Mouse (Mus musculus) mature B cell (primary cell): ENCODE measurements around the gene Hagh.

Experiments
- in situ Hi-C: fragments of 300-500 bp; cut with MboI; formaldehyde crosslinking; loops from 2 replicates; pipeline ENCODE4 v1.14.3; 2019

Gene Hagh

GRCm38 (mm10) chr17:24850065-24850772, 10.3 kb downstream of the Hagh start, which contains the start of gene Fahd1:
Gene Fahd1 (minus strand): TSS chr17:24850364.
- in situ Hi-C loops = no loop called here

DNA sequence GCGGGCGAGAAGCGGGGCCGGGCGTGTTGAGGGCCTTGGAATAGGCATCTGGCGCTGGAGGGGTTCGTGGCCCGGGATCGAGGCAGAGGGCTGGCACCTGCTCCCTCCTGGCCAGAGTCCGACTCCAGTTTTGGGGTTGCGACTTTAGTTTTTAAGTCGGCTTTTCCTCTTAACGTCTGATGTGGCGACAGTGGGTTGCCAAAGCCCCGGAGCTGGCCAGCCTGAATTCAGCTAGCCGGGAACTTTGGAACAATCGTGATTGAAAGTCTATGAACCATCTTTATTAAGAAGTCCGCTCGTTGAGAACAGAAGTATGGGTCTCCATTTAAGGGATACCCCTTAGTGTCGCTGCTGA, 10.8 kb downstream of the Hagh start:
- in situ Hi-C loops = no loop called here

DNA sequence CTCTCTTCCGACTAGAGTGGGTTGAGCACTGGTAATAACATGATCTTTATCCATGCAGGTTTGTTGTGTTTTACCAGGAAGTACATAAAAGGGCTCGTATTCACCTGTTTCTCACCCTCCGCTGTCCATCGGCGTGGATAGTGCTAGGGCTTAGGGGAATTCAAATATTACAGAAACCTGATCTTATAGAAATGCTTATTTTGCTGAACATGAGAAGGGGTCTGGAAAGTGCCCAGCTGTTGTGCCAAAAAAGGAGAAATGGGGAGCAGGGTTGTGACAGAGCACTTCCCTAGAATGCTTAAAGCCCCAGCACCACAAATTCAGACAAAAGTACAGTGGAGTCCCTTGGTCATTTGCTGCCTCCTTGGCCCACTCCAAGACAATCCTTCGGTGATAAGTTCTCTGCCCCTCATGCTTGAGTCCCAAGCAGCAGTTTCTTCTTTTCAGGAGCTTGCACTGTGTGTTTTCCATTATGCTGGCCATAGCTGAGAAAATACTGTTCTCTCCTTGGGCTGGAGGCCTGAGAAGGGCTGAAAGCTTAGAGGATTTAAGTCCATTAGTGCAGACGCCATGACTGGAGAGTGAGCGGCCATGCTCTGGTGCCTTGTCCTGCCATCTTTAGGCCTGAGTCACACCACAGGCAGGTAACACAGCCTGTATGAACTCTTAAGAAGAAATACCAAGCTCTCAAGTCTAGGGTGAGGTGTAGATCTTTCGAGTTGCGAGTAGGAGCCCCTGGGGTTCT, 11.6 kb downstream of the Hagh start:
- in situ Hi-C loops = no loop called here

DNA sequence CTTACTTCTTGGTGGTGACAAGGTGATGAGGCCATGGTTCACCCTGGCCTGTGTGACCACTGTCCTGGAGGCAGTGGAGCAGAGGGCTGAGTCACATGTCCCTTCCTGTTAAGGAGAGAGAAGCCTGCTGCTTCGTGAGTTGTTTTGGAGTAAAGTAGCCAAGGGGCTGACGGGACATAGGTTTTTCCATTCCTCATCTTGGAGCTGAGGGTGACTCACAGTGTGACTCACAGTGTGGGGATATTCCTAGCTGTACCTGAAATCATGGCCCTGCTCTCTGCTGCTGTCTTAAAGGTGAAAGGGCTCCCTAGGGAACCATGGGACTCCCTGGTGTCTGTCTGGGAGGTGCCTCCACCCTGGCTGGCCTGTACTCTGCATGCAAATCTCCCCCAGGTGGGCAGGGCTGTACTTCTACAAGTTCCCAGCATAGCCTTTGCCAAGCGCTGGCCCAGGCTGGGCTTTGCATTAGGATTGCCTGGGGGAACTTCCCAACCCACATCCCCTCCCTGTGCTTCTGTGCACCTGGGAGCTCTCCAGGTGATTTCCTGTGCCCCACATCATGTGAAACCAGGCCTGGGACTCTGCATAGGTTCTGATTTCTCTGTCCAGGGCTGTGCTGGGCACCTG, 16.0 kb downstream of the Hagh start:
- in situ Hi-C loops = no loop called here

DNA sequence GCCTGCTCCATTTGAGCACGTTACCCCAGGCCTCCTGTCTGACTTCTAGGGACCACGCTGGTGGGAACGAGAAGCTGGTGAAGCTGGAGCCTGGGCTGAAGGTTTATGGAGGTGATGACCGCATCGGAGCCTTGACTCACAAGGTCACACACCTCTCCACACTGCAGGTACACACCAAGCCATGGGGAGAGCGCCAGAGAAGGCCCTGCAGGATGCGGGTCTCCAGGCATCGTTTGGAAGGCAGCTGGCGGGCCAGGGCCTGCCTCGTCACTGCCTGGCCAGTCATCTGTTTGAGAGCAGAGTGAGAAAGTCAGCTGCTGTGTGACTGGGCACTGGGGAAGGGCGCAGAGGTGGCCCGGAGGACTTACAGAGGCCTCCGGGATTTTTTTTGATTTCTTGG, 16.6 kb downstream of the Hagh start:
- in situ Hi-C loops = no loop called here

- in situ Hi-C loops = no loop called here
Observed at GRCm38 (mm10) chr17:24857831-24858470, 18.0 kb downstream of the Hagh start.

- in situ Hi-C loops = no loop called here
Observed at GRCm38 (mm10) chr17:24858967-24859366, 19.0 kb downstream of the Hagh start.

GRCm38 (mm10) chr17:24860076-24860475, 20.1 kb downstream of the Hagh start:
- in situ Hi-C loops = no loop called here

DNA sequence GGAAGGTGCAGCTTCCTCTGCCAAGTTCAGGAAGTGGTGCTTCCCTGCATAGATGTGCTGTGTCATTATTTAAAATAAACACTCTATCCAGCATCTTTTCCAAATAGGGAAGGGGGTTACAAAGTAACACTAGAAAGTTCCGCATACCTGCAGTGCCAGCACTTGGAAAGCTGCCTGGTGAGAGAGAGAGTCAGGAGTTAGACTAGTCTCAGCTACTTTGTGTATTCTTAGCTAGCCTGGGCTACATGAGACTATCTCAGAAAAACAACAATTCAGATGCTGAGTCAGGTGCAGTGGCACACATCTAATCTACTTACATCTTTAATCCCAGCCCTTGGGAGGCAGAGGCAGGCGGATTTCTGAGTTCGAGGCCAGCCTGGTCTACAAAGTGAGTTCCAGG, 21.8 kb downstream of the Hagh start:
- in situ Hi-C loops = no loop called here

- in situ Hi-C loops = no loop called here
Observed at GRCm38 (mm10) chr17:24865776-24866175, 25.8 kb downstream of the Hagh start, which contains the start of gene Igfals. Gene Igfals (plus strand): TSS chr17:24865997.

DNA sequence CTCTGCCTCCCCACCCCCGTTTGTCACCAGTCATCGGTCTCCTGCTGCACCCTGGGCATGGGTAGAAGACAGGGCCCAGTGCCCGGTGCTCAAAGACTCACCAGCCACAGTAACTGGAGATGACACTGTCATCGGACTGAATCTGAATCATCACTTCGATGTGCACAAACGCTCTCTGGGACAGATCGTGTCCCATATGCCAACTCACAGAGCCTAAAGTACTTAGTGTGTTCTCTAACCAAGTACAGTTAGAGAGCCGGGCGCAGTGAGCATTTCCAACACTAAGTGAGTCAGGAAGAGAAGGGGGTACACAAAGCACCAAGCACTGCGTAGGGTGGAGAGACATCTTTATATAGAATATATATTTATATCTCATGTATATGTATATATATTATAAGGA, 28.0 kb downstream of the Hagh start:
- in situ Hi-C loops = no loop called here

DNA sequence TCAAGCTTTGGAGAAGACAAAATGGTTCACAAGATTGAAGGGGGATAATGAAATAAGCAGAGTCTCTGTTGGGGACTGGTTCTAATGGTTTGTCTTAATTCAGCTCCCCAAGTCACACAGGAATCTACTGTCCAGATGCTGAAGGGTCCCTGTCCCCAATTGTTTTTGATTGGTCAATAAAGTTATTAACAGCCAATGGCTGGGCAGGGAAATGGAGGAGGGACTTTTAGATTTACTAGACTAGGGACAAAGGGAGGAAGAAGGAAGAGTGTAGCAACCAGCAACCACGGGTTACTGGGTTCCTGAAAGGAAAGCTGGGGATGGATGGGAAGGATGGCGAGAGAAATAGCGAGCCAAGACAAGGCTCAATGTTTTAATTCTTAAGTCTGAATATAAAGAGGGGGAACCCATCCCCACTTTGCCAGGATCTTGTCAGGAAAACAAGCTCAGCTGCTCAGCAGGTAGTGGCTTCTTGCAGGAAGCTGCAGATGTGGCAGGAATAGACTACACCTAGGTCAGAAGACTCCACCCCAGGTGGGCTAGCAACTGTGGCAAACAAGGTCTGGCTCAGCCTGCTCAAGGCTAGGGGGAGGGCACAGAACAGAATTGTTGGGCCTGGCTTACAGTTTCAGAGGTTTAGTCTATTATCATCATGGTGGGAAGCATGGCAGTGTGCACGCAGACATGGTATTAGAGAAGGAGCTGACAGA, 33.9 kb downstream of the Hagh start:
- in situ Hi-C loops = no loop called here

GRCm38 (mm10) chr17:24874405-24874745, 34.4 kb downstream of the Hagh start:
- in situ Hi-C loops = no loop called here

DNA sequence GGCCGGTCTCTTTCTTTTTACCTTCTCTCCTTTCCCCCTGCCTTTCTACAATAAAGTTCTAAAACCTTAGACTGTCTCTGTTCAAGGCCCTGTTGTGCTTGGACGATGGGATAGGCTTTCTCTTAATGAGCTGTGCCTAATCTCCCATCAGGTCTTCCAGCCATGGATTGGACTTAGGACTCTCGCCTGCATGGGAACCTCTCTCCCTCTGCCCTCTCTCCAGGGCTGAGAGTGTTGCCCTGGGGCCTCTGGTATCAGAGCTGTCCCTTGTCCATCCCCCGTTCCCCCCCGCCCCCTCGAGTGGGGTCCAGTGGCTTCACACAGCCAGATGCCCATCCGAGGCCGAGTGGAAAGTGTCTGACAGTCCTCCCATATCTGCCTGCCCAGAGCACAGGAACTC, 35.0 kb downstream of the Hagh start:
- in situ Hi-C loops = no loop called here

DNA sequence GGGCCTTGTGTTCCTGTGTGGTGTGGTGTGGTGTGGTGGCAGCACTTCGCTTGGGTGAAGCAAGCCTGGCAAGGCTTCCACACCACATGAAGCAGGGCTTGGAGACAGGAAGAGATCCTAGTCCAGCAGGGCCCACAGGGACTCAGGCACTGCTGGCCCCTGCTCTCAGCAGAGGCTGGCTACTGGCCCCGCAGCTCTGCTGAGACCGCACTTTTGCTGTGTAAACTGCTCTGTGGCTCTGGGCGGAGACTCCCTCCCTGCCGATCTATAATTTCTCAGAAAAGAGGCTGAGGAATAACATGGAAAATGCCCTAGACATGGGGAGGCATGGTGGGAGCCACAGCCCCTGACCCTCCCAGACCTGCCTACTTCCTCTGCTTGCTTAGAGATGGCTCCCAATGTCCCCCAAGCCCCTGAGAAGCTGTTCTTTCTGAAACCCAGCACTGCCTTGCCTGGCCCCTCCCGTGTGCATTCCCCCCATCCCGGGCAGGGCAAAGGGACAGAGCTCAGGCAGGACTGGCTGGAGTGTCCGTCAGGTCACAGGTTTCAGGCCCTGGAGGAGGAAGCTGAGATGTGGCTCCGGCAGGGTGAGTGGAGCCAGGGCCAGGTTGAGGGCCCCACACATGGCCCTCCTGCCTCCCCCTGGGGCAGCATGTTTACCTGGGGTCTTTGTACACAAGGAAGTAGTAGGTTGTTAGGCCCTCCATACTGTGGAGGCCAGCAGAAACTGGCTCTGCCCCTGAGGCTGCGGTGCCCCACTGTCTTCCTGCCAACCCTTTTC, 37.6 kb downstream of the Hagh start:
- in situ Hi-C loops = no loop called here

DNA sequence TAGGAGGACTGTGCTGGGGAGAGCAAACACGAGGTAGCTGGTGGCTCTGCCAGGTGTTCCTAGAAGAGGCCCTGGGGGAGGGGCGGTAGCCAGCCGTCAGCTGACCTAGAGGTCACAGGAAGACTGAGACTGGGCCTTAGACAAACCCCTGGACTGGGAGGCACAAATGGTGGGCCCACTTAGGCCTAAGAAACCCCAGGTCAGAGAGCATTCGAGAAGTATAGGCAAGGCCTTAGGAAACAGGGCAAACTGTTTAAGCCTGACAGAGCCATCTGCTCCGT, 38.1 kb downstream of the Hagh start:
- in situ Hi-C loops = no loop called here

GRCm38 (mm10) chr17:24878531-24878930, 38.6 kb downstream of the Hagh start:
- in situ Hi-C loops = no loop called here

DNA sequence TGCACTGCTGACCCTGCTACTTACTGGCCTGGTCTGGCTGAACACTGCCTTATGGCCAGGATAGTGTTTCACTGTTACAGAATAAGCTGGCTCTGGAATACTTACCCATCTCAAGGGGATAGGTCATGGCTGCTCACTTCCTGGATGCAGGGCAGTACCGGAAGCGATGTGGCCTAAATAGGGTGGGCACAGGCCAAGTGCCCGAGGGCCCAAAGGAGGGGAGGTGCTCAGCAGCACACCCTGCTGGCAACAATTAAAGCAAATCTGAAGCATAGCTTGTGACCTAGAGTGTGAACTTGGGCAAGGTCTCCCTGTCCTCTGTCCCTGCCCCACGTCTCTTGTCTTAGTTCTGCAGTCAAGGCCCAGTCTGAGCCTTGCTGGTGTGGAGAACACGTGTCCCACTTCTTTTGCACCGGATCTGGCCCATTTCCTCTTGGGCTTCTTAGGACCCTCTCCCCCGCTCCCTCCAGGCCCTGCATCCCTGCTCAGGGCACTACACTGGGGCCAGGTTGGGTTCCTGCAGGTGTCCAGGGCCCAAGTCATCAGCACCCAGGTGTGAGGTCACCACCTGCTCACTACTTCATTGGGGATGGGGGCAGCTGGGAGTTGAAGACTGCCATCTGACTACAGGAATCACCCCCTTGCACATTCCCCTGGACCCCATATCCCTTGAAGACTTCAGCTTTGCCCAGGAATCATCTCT, 41.9 kb downstream of the Hagh start:
- in situ Hi-C loops = no loop called here

- in situ Hi-C loops = no loop called here
Observed at GRCm38 (mm10) chr17:24884391-24884790, 44.4 kb downstream of the Hagh start.

- in situ Hi-C loops = no loop called here
Observed at GRCm38 (mm10) chr17:24885356-24886133, 45.6 kb downstream of the Hagh start.
